Mouse (Mus musculus) heart, postnatal 0 days (tissue): ENCODE results near the gene Tecpr2. TPM values are rescaled to one million over a fixed set of nuclear protein-coding genes. Genes with fewer than 3 reads are reported as not detected.

Experiments used
- ATAC-seq: fragments of 200-750 bp; cut with Nextera tagmentation; 2 replicates; pipeline ENCODE4 v1.8.0; 2017; ENCODE audit warnings: low read depth, moderate number of reproducible peaks, moderate library complexity; ENCODE audit not compliant: insufficient read depth
- DNase-seq: peaks from one replicate; pipeline ENCODE4 v3.0.0-alpha.2; 2016; ENCODE audit warnings: low spot score
- H3K27ac ChIP-seq: fragments of 300-500 bp; sonication (generic); 2 replicates; pipeline ENCODE4 v1.5.1; 2014; ENCODE audit warnings: low read depth, mild to moderate bottlenecking
- H3K27me3 ChIP-seq: fragments of 300-500 bp; sonication (generic); 2 replicates; pipeline ENCODE4 v1.6.1; 2014; ENCODE audit warnings: low read length, mixed read lengths; ENCODE audit not compliant: control insufficient read depth, insufficient read depth
- H3K36me3 ChIP-seq: fragments of 300-500 bp; sonication (generic); replicated peaks from 2 replicates; pipeline ENCODE4 v1.6.1; 2014; ENCODE audit warnings: low read length, mixed read lengths; ENCODE audit not compliant: control insufficient read depth, insufficient read depth
- H3K4me1 ChIP-seq: fragments of 300-500 bp; sonication (generic); 2 replicates; pipeline ENCODE4 v1.6.1; 2014; ENCODE audit warnings: antibody characterized with exemption; ENCODE audit not compliant: control insufficient read depth, insufficient read depth
- H3K4me2 ChIP-seq: fragments of 300-500 bp; sonication (generic); 2 replicates; pipeline ENCODE4 v1.6.1; 2014; ENCODE audit warnings: low read depth, mild to moderate bottlenecking, low read length, moderate library complexity
- H3K4me3 ChIP-seq: fragments of 300-500 bp; sonication (generic); 2 replicates; pipeline ENCODE4 v1.5.1; 2014; ENCODE audit warnings: low read depth, low read length
- H3K9ac ChIP-seq: fragments of 300-500 bp; sonication (generic); replicated peaks from 2 replicates; pipeline ENCODE4 v1.6.1; 2014; ENCODE audit warnings: low read depth, low read length, mixed read lengths
- H3K9me3 ChIP-seq: fragments of 300-500 bp; sonication (generic); replicated peaks from 2 replicates; pipeline ENCODE4 v1.6.1; 2016; ENCODE audit warnings: low read length; ENCODE audit not compliant: control insufficient read depth
- CTCF ChIP-seq: IDR thresholded peaks from 2 replicates; pipeline ENCODE4 v1.5.1; 2016; ENCODE audit warnings: antibody characterized with exemption, control low read depth, low read depth
- EP300 ChIP-seq: IDR thresholded peaks from 2 replicates; pipeline ENCODE4 v1.6.1; 2016; ENCODE audit warnings: antibody characterized with exemption, low read depth
- WGBS: fragments of 180-500 bp; shearing (Covaris S2); extraction: QIAGEN DNeasy Blood & Tissue Kit; methylation state at CpG from one replicate; pipeline ENCODE4 v1.1.7; 2014; 5-methylcytosine and 5-hydroxymethylcytosine counted together
- polyA plus RNA-seq: library from polyadenylated mRNA; unstranded; fragments of >200 nt; fragmentation: Nextera tagmentation; extraction: Ambion mirVana; gene quantifications from 2 replicates; pipeline ENCODE4 v1.2.1, GENCODE M21; 2015
- total RNA-seq: library from RNA; depleted of rRNA; stranded (reverse); fragments of >200 nt; gene quantifications from 2 replicates; pipeline ENCODE4 v1.2.3, GENCODE M21; 2014; ENCODE audit warnings: low replicate concordance; rRNA removed

Tecpr2 gene
- total and polyA plus RNA-seq, 2 experiments from 2014 or later = 1.4 to 4.7 TPM

DNA sequence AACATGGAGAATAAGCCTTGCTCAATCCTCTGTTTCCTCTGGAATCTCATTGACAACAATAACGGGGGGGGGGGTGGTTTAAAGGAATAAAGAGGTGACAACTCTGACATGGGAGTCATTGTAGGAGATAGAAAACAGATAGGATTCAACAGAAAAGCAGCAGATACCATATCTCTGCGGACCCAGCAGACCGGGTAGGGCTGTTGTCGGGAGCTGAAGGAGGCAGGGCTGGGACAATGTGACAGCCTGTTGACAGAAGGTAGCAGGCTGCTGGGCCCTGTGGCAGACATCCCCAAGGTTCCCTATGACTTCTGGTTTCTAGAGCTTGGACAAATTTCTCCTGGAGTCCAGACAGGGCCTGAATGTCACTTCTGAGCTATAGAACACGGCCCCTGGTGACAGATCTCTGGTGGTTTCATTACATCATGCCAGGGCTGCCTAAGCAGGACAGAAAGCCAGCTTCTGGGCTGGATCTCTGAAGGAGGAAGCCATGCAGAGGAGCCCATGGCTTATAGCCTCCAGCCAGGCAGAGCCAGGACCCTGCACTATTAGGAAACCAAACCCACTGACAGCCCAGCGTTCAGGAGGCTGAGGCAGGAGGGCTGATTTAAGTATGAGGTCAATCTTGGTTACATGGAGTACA lies 120.7 kb downstream of the Tecpr2 start:
- DNase-seq = no peak
- 22% methylated on average over 6 of the region's 6 CpGs for WGBS
- Histone ChIP-seq H3K36me3 (no peaks in the 10 kb centered on the region), H3K9me3 (no peaks in the 10 kb centered on the region), H3K4me1 (peaks cover 26% of the 10 kb centered on the region), H3K27me3 (no peaks in the 10 kb centered on the region), H3K4me2 (no peak overlapping the region), H3K4me3 (no peak overlapping the region), H3K9ac (no peak overlapping the region), H3K27ac (0 out of 2 replicates have a peak overlapping the region, but pooled peaks have one; percentile 3)
- no peak for TF ChIP-seq EP300
- TF ChIP-seq CTCF = no peak
- no peak for ATAC-seq

DNA sequence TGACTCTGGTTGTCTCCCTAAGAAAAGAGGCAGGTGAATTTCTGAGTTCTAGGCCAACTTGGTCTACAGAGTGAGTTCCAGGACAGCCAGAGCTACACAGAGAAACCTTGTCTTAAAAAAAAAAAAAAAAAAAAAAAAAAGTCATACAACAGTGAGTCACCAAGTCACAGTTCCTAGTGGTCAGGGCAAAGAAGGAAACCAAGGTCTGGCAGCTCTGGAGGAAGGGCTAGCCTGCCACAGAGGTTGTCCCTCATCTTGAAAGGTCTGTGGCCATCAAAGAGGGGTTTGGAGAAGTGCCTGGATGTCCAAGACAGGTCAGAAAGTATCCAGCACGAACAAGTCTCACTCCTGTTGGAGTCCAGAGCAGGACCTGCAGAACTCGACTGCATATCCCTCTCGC lies 127.7 kb downstream of the Tecpr2 start:
- no peak for DNase-seq
- peaks cover 4% of the 10 kb centered on the region; the same call in 1 of the 2 replicates for H3K4me1 ChIP-seq
- H3K9me3 ChIP-seq = no peaks in the 10 kb centered on the region
- no peak overlapping the region for H3K9ac ChIP-seq
- ATAC-seq = no peak
- no peak overlapping the region for H3K4me3 ChIP-seq
- H3K4me2 ChIP-seq = no peak overlapping the region
- H3K36me3 ChIP-seq = no peaks in the 10 kb centered on the region
- no peaks in the 10 kb centered on the region for H3K27me3 ChIP-seq
- no peak overlapping the region for H3K27ac ChIP-seq
- TF ChIP-seq CTCF (no peak), EP300 (no peak)
- WGBS = 82% methylated on average over 3 of the region's 3 CpGs

DNA sequence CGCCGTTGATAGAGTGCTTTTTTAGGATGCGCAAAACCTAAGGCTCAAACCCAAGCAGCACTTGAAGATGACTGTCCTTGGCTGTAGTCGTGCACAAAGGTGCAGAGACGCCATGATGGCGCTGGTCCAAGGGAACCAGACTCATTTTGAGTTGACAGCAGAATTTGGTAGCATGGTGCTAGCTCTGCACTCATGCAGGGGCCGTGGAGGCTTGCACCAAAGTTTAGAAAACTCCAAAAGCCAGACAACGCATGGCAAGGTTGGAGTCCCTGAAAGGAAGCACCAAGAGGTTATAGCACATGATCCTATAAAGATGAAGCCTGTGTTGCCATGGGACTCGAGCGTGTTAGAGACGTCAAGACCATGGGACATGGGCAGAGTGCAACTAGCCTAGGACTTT lies 129.0 kb downstream of the Tecpr2 start:
- Histone ChIP-seq H3K9ac (no peak overlapping the region), H3K4me1 (peaks cover 4% of the 10 kb centered on the region; the same call in 1 of the 2 replicates), H3K27ac (no peak overlapping the region), H3K9me3 (no peaks in the 10 kb centered on the region), H3K4me3 (no peak overlapping the region), H3K27me3 (no peaks in the 10 kb centered on the region), H3K4me2 (no peak overlapping the region), H3K36me3 (no peaks in the 10 kb centered on the region)
- ATAC-seq = no peak
- no peak for TF ChIP-seq EP300
- no peak for TF ChIP-seq CTCF
- WGBS = 89% methylated on average over 11 of the region's 11 CpGs
- DNase-seq = no peak

DNA sequence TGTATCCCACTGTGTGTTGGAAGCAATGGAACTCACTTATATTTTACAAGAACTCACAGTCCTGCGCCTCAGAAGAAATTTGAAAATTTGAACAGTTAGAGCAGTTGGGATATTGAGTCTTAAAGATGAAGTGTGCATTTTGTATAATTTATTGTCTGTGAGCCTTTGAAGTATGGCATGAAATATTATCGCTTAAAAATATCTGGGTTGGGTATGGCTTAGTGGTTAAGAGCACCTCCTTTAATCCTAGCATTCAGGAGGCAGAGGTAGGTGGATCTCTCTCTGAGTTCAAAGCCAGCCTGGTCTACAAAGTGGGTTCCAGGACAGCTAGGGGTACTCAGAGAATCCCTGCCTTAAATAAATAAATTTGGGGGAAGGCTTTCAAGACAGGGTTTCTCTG lies 130.0 kb downstream of the Tecpr2 start:
- no peak overlapping the region for H3K9ac ChIP-seq
- H3K27me3 ChIP-seq = no peaks in the 10 kb centered on the region
- WGBS = 81% methylated on average over 2 of the region's 2 CpGs
- no peak for ATAC-seq
- H3K27ac ChIP-seq = no peak overlapping the region
- H3K4me2 ChIP-seq = no peak overlapping the region
- peaks cover 4% of the 10 kb centered on the region; the same call in 1 of the 2 replicates for H3K4me1 ChIP-seq
- TF ChIP-seq EP300 (no peak), CTCF (no peak)
- H3K9me3 ChIP-seq = no peaks in the 10 kb centered on the region
- no peaks in the 10 kb centered on the region for H3K36me3 ChIP-seq
- no peak for DNase-seq
- H3K4me3 ChIP-seq = no peak overlapping the region

DNA sequence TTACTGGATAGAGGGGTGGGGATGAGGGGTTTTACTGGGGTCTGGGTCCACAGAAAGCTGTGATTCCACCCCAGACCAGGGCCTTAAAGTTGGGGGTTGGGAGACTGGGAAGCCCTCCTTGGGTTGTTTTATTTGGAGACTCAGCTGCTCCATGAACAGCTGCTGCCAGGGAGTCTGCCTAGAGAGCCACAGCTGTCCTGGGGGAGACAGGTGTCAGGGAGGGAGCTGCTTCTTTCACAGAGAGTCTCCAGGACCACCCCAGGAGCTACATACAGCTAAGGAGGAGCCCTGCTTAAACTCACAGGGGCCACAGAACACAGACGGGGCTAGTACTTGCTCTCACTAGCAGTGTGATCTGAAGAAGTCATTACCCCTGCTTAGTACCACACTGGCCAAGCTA lies 132.1 kb downstream of the Tecpr2 start:
- no peak for ATAC-seq
- Histone ChIP-seq H3K4me2 (no peak overlapping the region), H3K27ac (no peak overlapping the region), H3K4me3 (no peak overlapping the region), H3K4me1 (no peaks in the 10 kb centered on the region), H3K36me3 (no peaks in the 10 kb centered on the region), H3K9ac (no peak overlapping the region), H3K9me3 (no peaks in the 10 kb centered on the region), H3K27me3 (no peaks in the 10 kb centered on the region)
- DNase-seq = no peak
- TF ChIP-seq CTCF (no peak), EP300 (no peak)
- 55% methylated on average over 1 of the region's 1 CpGs for WGBS

DNA sequence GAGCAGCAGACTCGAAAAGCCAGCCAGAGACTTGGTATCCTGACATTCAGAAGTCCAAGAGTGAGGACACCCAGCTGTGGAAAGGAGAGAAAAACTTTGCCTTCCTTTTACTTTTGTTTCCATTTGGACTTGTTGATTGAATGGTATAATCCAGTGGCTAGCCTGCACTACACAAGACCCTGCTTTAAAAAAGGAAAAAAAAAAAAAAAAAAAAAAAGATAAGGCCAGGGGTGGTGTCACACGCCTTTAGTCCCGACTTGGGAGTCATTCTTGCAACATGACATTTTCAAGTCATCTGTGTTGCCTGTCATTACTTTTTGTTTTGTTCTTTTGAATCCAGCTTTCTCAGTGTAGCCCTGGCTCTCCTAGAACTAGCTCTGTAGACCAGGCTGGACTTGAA lies 132.5 kb downstream of the Tecpr2 start:
- Histone ChIP-seq H3K9me3 (no peaks in the 10 kb centered on the region), H3K27me3 (no peaks in the 10 kb centered on the region), H3K4me3 (no peak overlapping the region), H3K4me2 (no peak overlapping the region), H3K36me3 (no peaks in the 10 kb centered on the region), H3K9ac (no peak overlapping the region), H3K4me1 (no peaks in the 10 kb centered on the region), H3K27ac (no peak overlapping the region)
- no peak for ATAC-seq
- TF ChIP-seq CTCF (no peak), EP300 (no peak)
- WGBS = 53% methylated on average over 3 of the region's 3 CpGs
- no peak for DNase-seq

Other genes with a start within 250 kb of the Tecpr2 start
- not detected in 2 replicates for gene 1700001K19Rik, start 206.6 kb upstream of the Tecpr2 start, total RNA-seq
- 0.16 TPM in 1 of 2 replicates, not detected in the other for gene 1700001K19Rik, start 206.6 kb upstream of the Tecpr2 start, polyA plus RNA-seq
- 181 and 434 TPM in 2 replicates for gene Hsp90aa1, start 186.5 kb upstream of the Tecpr2 start, total RNA-seq
- gene Hsp90aa1, start 186.5 kb upstream of the Tecpr2 start, polyA plus RNA-seq = 255 and 258 TPM in 2 replicates
- gene Wdr20, start 151.3 kb upstream of the Tecpr2 start, total RNA-seq = 36.9 and 45.8 TPM in 2 replicates
- gene Wdr20, start 151.3 kb upstream of the Tecpr2 start, polyA plus RNA-seq = 10.7 and 12.1 TPM in 2 replicates
- 3.1 and 7.4 TPM in 2 replicates for gene Mok, start 48.3 kb upstream of the Tecpr2 start, total RNA-seq
- gene Mok, start 48.3 kb upstream of the Tecpr2 start, polyA plus RNA-seq = 2.2 and 2.3 TPM in 2 replicates
- 4.1 and 6.3 TPM in 2 replicates for gene Zfp839, start 39.0 kb upstream of the Tecpr2 start, total RNA-seq
- gene Zfp839, start 39.0 kb upstream of the Tecpr2 start, polyA plus RNA-seq = 2.6 and 3.2 TPM in 2 replicates
- 59.1 and 91.0 TPM in 2 replicates for gene Cinp, start 119 bp upstream of the Tecpr2 start, total RNA-seq
- gene Cinp, start 119 bp upstream of the Tecpr2 start, polyA plus RNA-seq = 44.0 and 47.8 TPM in 2 replicates
- gene Ankrd9, start 89.8 kb downstream of the Tecpr2 start, total RNA-seq = 26.3 and 34.6 TPM in 2 replicates
- 31.9 and 39.1 TPM in 2 replicates for gene Ankrd9, start 89.8 kb downstream of the Tecpr2 start, polyA plus RNA-seq
- gene Rcor1, start 150.1 kb downstream of the Tecpr2 start, total RNA-seq = 14.2 and 19.0 TPM in 2 replicates
- 4.4 and 5.1 TPM in 2 replicates for gene Rcor1, start 150.1 kb downstream of the Tecpr2 start, polyA plus RNA-seq